Mouse (Mus musculus): ENCODE measurements around the gene Tssk1. TPM values are rescaled to one million over a fixed set of nuclear protein-coding genes. Genes with fewer than 3 reads are reported as not detected.

Tssk1 gene
- polyA plus RNA-seq, 1 experiment from 2014 or later = not detected

- Histone ChIP-seq H3K9me3 (ENCODE audit: control insufficient read depth, low read length) (no peaks in the 10 kb centered on the region), H3K4me2 (ENCODE audit: low read length) (no peak overlapping the region), H3K27me3 (replicated peaks; ENCODE audit: control insufficient read depth, insufficient read depth, low read length) (no peaks in the 10 kb centered on the region; the same call in 1 of the 2 replicates), H3K27ac (ENCODE audit: low read length) (no peak overlapping the region), H3K4me1 (replicated peaks; ENCODE audit: control insufficient read depth, insufficient read depth, low read length) (peaks cover 2% of the 10 kb centered on the region; the same call in 1 of the 2 replicates), H3K36me3 (ENCODE audit: control insufficient read depth, insufficient read depth) (no peaks in the 10 kb centered on the region), H3K9ac (replicated peaks; ENCODE audit: low read depth, low read length) (no peak overlapping the region), H3K4me3 (replicated peaks; ENCODE audit: low read length) (no peak overlapping the region)
- no peak for ATAC-seq
- WGBS = 73% methylated on average over 9 of the region's 9 CpGs
Observed at GRCm38 (mm10) chr16:17933594-17934444, 39.8 kb downstream of the Tssk1 start.

GRCm38 (mm10) chr16:17934445-17934910, 40.5 kb downstream of the Tssk1 start:
- Histone ChIP-seq H3K4me2 (ENCODE audit: low read length) (no peak overlapping the region), H3K27me3 (replicated peaks; ENCODE audit: control insufficient read depth, insufficient read depth, low read length) (no peaks in the 10 kb centered on the region; the same call in 1 of the 2 replicates), H3K36me3 (ENCODE audit: control insufficient read depth, insufficient read depth) (no peaks in the 10 kb centered on the region), H3K9ac (replicated peaks; ENCODE audit: low read depth, low read length) (no peak overlapping the region), H3K9me3 (ENCODE audit: control insufficient read depth, low read length) (no peaks in the 10 kb centered on the region), H3K27ac (ENCODE audit: low read length) (no peak overlapping the region), H3K4me3 (replicated peaks; ENCODE audit: low read length) (no peak overlapping the region), H3K4me1 (replicated peaks; ENCODE audit: control insufficient read depth, insufficient read depth, low read length) (no peaks in the 10 kb centered on the region; the same call in 1 of the 2 replicates)
- ATAC-seq = no peak
- 67% methylated on average over 3 of the region's 3 CpGs for WGBS

GRCm38 (mm10) chr16:17936776-17937175, 42.8 kb downstream of the Tssk1 start:
- Histone ChIP-seq H3K27me3 (replicated peaks; ENCODE audit: control insufficient read depth, insufficient read depth, low read length) (no peaks in the 10 kb centered on the region; the same call in 1 of the 2 replicates), H3K36me3 (ENCODE audit: control insufficient read depth, insufficient read depth) (no peaks in the 10 kb centered on the region), H3K4me2 (ENCODE audit: low read length) (no peak overlapping the region), H3K9me3 (ENCODE audit: control insufficient read depth, low read length) (no peaks in the 10 kb centered on the region), H3K4me3 (replicated peaks; ENCODE audit: low read length) (no peak overlapping the region), H3K9ac (replicated peaks; ENCODE audit: low read depth, low read length) (no peak overlapping the region), H3K4me1 (replicated peaks; ENCODE audit: control insufficient read depth, insufficient read depth, low read length) (no peaks in the 10 kb centered on the region; the same call in 1 of the 2 replicates), H3K27ac (ENCODE audit: low read length) (no peak overlapping the region)
- ATAC-seq = no peak
- WGBS = 78% methylated on average over 10 of the region's 10 CpGs

GRCm38 (mm10) chr16:17938187-17938586, 44.2 kb downstream of the Tssk1 start:
- no peak for ATAC-seq
- no peak overlapping the region for H3K9ac ChIP-seq (replicated peaks; ENCODE audit: low read depth, low read length)
- no peaks in the 10 kb centered on the region for H3K36me3 ChIP-seq (ENCODE audit: control insufficient read depth, insufficient read depth)
- no peaks in the 10 kb centered on the region; the same call in 1 of the 2 replicates for H3K27me3 ChIP-seq (replicated peaks; ENCODE audit: control insufficient read depth, insufficient read depth, low read length)
- no peak overlapping the region for H3K27ac ChIP-seq (ENCODE audit: low read length)
- WGBS = 84% methylated on average over 7 of the region's 7 CpGs
- H3K9me3 ChIP-seq (ENCODE audit: control insufficient read depth, low read length) = no peaks in the 10 kb centered on the region
- H3K4me2 ChIP-seq (ENCODE audit: low read length) = no peak overlapping the region
- no peak overlapping the region for H3K4me3 ChIP-seq (replicated peaks; ENCODE audit: low read length)
- no peaks in the 10 kb centered on the region; the same call in 1 of the 2 replicates for H3K4me1 ChIP-seq (replicated peaks; ENCODE audit: control insufficient read depth, insufficient read depth, low read length)

GRCm38 (mm10) chr16:17938821-17939220, 44.8 kb downstream of the Tssk1 start:
- peak; percentile 62; the same call in 1 of the 2 replicates for ATAC-seq
- Histone ChIP-seq H3K9ac (replicated peaks; ENCODE audit: low read depth, low read length) (no peak overlapping the region), H3K27ac (ENCODE audit: low read length) (no peak overlapping the region), H3K27me3 (replicated peaks; ENCODE audit: control insufficient read depth, insufficient read depth, low read length) (no peaks in the 10 kb centered on the region), H3K4me2 (ENCODE audit: low read length) (no peak overlapping the region), H3K4me3 (replicated peaks; ENCODE audit: low read length) (no peak overlapping the region), H3K36me3 (ENCODE audit: control insufficient read depth, insufficient read depth) (no peaks in the 10 kb centered on the region), H3K4me1 (replicated peaks; ENCODE audit: control insufficient read depth, insufficient read depth, low read length) (no peaks in the 10 kb centered on the region; the same call in 1 of the 2 replicates), H3K9me3 (ENCODE audit: control insufficient read depth, low read length) (no peaks in the 10 kb centered on the region)
- WGBS = 9% methylated on average over 7 of the region's 7 CpGs

- 43% methylated on average over 9 of the region's 9 CpGs for WGBS
- Histone ChIP-seq H3K36me3 (ENCODE audit: control insufficient read depth, insufficient read depth) (no peaks in the 10 kb centered on the region), H3K4me1 (replicated peaks; ENCODE audit: control insufficient read depth, insufficient read depth, low read length) (no peaks in the 10 kb centered on the region; the same call in 1 of the 2 replicates), H3K27me3 (replicated peaks; ENCODE audit: control insufficient read depth, insufficient read depth, low read length) (no peaks in the 10 kb centered on the region), H3K4me3 (replicated peaks; ENCODE audit: low read length) (no peak overlapping the region), H3K4me2 (ENCODE audit: low read length) (no peak overlapping the region), H3K27ac (ENCODE audit: low read length) (no peak overlapping the region), H3K9ac (replicated peaks; ENCODE audit: low read depth, low read length) (no peak overlapping the region), H3K9me3 (ENCODE audit: control insufficient read depth, low read length) (no peaks in the 10 kb centered on the region)
- no peak for ATAC-seq
Observed at GRCm38 (mm10) chr16:17939255-17939751, 45.3 kb downstream of the Tssk1 start.

- Histone ChIP-seq H3K4me1 (replicated peaks; ENCODE audit: control insufficient read depth, insufficient read depth, low read length) (no peaks in the 10 kb centered on the region; the same call in 1 of the 2 replicates), H3K27me3 (replicated peaks; ENCODE audit: control insufficient read depth, insufficient read depth, low read length) (no peaks in the 10 kb centered on the region), H3K27ac (ENCODE audit: low read length) (no peak overlapping the region), H3K4me2 (ENCODE audit: low read length) (no peak overlapping the region), H3K9me3 (ENCODE audit: control insufficient read depth, low read length) (no peaks in the 10 kb centered on the region), H3K4me3 (replicated peaks; ENCODE audit: low read length) (no peak overlapping the region), H3K9ac (replicated peaks; ENCODE audit: low read depth, low read length) (no peak overlapping the region), H3K36me3 (ENCODE audit: control insufficient read depth, insufficient read depth) (no peaks in the 10 kb centered on the region)
- ATAC-seq = no peak
- WGBS = 76% methylated on average over 8 of the region's 8 CpGs
Observed at GRCm38 (mm10) chr16:17943466-17943865, 49.4 kb downstream of the Tssk1 start.

- no peak overlapping the region for H3K9ac ChIP-seq (replicated peaks; ENCODE audit: low read depth, low read length)
- no peak overlapping the region for H3K27ac ChIP-seq (ENCODE audit: low read length)
- 59% methylated on average over 7 of the region's 7 CpGs for WGBS
- ATAC-seq = no peak
- H3K4me3 ChIP-seq (replicated peaks; ENCODE audit: low read length) = no peak overlapping the region
- H3K36me3 ChIP-seq (ENCODE audit: control insufficient read depth, insufficient read depth) = no peaks in the 10 kb centered on the region
- no peaks in the 10 kb centered on the region for H3K9me3 ChIP-seq (ENCODE audit: control insufficient read depth, low read length)
- no peaks in the 10 kb centered on the region for H3K4me1 ChIP-seq (replicated peaks; ENCODE audit: control insufficient read depth, insufficient read depth, low read length)
- no peak overlapping the region for H3K4me2 ChIP-seq (ENCODE audit: low read length)
- H3K27me3 ChIP-seq (replicated peaks; ENCODE audit: control insufficient read depth, insufficient read depth, low read length) = no peaks in the 10 kb centered on the region
Observed at GRCm38 (mm10) chr16:17945081-17945831, 51.2 kb downstream of the Tssk1 start.
